Mouse (Mus musculus): ENCODE results near the gene Strap.
A peak's percentile ranks its signal among the peaks of the same experiment; 100 is the strongest.

Strap gene

GRCm38 (mm10) chr6:137783899-137784637 lies 49.2 kb downstream of the Strap start:
- no peak for DNase-seq

GRCm38 (mm10) chr6:137788976-137789590 lies 54.2 kb downstream of the Strap start:
- no peak for DNase-seq

- DNase-seq = no peak
Measured at GRCm38 (mm10) chr6:137789658-137790057, 54.8 kb downstream of the Strap start.

GRCm38 (mm10) chr6:137795494-137795893 lies 60.6 kb downstream of the Strap start:
- no peak for DNase-seq

- DNase-seq = peak in 1 of 2 experiments; percentile 11
Measured at GRCm38 (mm10) chr6:137796596-137797567, 62.0 kb downstream of the Strap start.

GRCm38 (mm10) chr6:137799253-137799652 lies 64.4 kb downstream of the Strap start:
- DNase-seq = no peak

All from lung, postnatal 4 days (tissue).